Mouse (Mus musculus): ENCODE data around the gene Tmem159.

DNA sequence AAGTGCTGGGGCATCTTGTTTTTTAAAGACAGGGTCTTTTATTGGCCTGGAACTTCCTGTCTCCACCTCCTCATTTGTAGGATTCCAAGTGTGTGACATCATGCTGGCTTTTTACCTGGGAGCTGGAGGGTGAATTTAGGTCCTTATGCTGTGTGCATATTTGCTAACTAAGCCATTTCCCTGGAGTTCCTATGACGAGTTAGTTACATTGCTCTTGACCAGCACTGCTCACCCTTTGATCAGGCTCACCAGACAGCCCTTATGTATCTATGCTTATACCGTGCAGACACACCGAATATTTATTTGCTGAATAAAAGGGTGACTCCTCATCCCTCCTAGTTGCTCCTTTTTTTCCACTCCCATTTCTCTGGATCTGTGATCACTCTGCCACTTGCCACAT is 22.0 kb upstream of the Tmem159 start:
- TF ChIP-seq POLR2A (IDR thresholded peaks at IDR 0.05; ENCODE audit: control insufficient read depth, low read depth, low read length) = no peak
- no peak for TF ChIP-seq CTCF (IDR thresholded peaks at IDR 0.05; ENCODE audit: control insufficient read depth, insufficient read depth, insufficient replicate concordance, low read depth, low read length)
